Mouse (Mus musculus) megakaryocyte, embryonic 14.5 days (primary cell): ENCODE data around the gene Acer2. TPM values are rescaled to one million over a fixed set of nuclear protein-coding genes. Genes with fewer than 3 reads are reported as not detected.
"Not testable (repeated sequence)": the region's sequence is repeated elsewhere in the genome, so short reads cannot be mapped to it uniquely, and the experiment has no call there.

Experiments
- H3K27me3 ChIP-seq: replicated peaks from 2 replicates; pipeline ENCODE3; 2012; ENCODE audit warnings: inconsistent platforms
- H3K36me3 ChIP-seq: replicated peaks from 2 replicates; pipeline ENCODE3; 2012; ENCODE audit warnings: low read length, inconsistent platforms, mixed read lengths
- H3K4me1 ChIP-seq: 2 replicates; pipeline ENCODE4 v1.6.1; 2012; ENCODE audit warnings: inconsistent platforms
- H3K4me3 ChIP-seq: replicated peaks from 2 replicates; pipeline ENCODE3; 2012; ENCODE audit warnings: moderate library complexity, mild to moderate bottlenecking, inconsistent platforms
- H3K9me3 ChIP-seq: 2 replicates; pipeline ENCODE4 v1.6.1; 2012; ENCODE audit warnings: inconsistent platforms
- FLI1 ChIP-seq: IDR thresholded peaks from 2 replicates; pipeline ENCODE4 v1.6.1; 2012; ENCODE audit warnings: low read length, inconsistent platforms, mixed read lengths
- GATA1 ChIP-seq: IDR thresholded peaks from 3 replicates; pipeline ENCODE4 v1.6.1; 2012; ENCODE audit warnings: mixed read lengths, low read length, inconsistent platforms, borderline replicate concordance
- polyA plus RNA-seq: library from polyadenylated mRNA; stranded (reverse); fragments of >175 nt; gene quantifications from 2 replicates; pipeline ENCODE4 v1.2.3, GENCODE M21; 2012; ENCODE audit warnings: low replicate concordance; ENCODE audit not compliant: insufficient read depth

The Acer2 gene
- polyA plus RNA-seq: 1.5 and 1.9 TPM in 2 replicates

GRCm38 (mm10) chr4:86874146-86874847, at the start of gene Acer2:
Gene Acer2, plus strand, starts transcription at chr4:86874396.
- Histone ChIP-seq H3K4me1 (peaks cover 39% of the 10 kb centered on the region), H3K4me3 (peak within 1 kb of the TSS; percentile 99), H3K36me3 (no peaks in the 10 kb centered on the region), H3K9me3 (peaks cover 8% of the 10 kb centered on the region), H3K27me3 (peaks cover 31% of the 10 kb centered on the region)
- TF ChIP-seq GATA1 (no peak), FLI1 (no peak)

DNA sequence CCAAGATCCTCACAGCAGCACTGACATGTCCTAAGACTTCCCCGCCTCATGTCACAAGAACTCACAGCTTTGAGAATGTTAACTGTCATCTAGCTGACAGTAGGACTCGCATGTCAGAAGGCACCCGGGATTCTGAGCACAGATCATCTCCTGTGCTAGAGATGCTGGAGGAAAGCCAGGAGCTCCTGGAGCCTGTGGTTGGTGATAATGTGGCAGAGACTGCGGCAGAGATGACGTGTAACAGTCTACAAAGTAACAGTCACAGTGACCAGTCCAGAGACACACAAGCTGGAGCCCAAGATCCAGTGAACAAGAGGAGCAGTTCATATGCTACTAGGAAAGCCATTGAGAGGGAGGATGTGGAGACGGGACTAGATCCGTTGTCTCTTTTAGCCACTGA, 49.1 kb upstream of the Acer2 start:
- Histone ChIP-seq H3K36me3 (peaks cover 92% of the 10 kb centered on the region), H3K4me1 (peaks cover 10% of the 10 kb centered on the region), H3K27me3 (no peaks in the 10 kb centered on the region)

DNA sequence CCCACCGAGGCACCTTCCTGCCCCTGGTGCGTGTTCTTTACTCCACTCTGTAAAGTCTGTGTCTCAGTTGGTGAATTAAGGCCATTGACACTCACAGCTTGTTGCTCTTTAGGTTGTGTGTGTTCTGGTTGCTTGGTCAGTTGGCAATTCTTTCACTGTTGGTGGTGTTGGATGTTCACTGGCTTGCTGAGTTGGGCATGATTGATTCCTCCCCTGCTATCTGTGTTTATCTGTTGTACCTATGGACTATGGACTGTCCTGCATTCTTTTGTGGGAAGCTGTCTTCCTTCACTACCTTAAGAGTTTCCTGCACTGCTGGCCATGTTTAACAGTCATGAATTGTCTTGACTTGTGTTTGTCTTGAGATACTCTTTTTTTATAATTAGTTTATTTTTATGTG, 42.3 kb upstream of the Acer2 start:
- Histone ChIP-seq H3K27me3 (no peaks in the 10 kb centered on the region), H3K9me3 (no peaks in the 10 kb centered on the region), H3K4me3 (no peak overlapping the region), H3K4me1 (no peaks in the 10 kb centered on the region), H3K36me3 (peaks cover 90% of the 10 kb centered on the region)
- TF ChIP-seq GATA1: no peak
- TF ChIP-seq FLI1: no peak

More for the DNA sequence above, 49.1 kb upstream of the Acer2 start:
- no peaks in the 10 kb centered on the region for H3K9me3 ChIP-seq
- no peak overlapping the region for H3K4me3 ChIP-seq
- TF ChIP-seq GATA1 (no peak), FLI1 (no peak)

DNA sequence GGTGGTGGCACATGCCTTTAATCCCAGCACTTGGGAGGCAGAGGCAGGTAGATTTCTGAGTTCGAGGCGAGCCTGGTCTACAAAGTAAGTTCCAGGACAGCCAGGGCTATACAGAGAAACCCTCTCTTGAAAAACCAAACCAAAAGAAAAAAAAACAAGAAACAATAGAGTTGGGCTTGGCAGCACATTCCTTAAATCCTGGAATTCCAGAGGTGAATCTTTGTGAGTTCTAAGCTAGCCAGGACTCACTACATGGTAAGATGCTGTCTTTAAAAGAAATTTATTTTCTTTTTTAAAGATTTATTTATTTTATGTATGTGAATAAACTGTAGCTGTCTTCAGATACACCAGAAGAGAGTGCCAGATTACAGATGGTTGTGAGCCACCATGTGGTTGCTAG, 33.1 kb upstream of the Acer2 start:
- H3K9me3 ChIP-seq, H3K27me3 ChIP-seq, H3K4me1 ChIP-seq, H3K4me3 ChIP-seq: not testable (repeated sequence)
- H3K36me3 ChIP-seq: peaks cover 95% of the 10 kb centered on the region

- Histone ChIP-seq H3K9me3 (no peaks in the 10 kb centered on the region), H3K36me3 (peaks cover 81% of the 10 kb centered on the region), H3K4me3 (no peak overlapping the region), H3K27me3 (no peaks in the 10 kb centered on the region), H3K4me1 (peaks cover 13% of the 10 kb centered on the region)
- no peak for TF ChIP-seq GATA1
- no peak for TF ChIP-seq FLI1
Observed at GRCm38 (mm10) chr4:86845384-86845783, 28.8 kb upstream of the Acer2 start.

- H3K4me1 ChIP-seq: peaks cover 21% of the 10 kb centered on the region
- TF ChIP-seq GATA1 (no peak), FLI1 (no peak)
- H3K4me3 ChIP-seq: no peak overlapping the region
- no peaks in the 10 kb centered on the region for H3K9me3 ChIP-seq
- no peaks in the 10 kb centered on the region for H3K27me3 ChIP-seq
- peaks cover 75% of the 10 kb centered on the region for H3K36me3 ChIP-seq
Observed at GRCm38 (mm10) chr4:86847246-86847645, 26.9 kb upstream of the Acer2 start.

- no peak overlapping the region for H3K4me3 ChIP-seq
- H3K27me3 ChIP-seq: no peaks in the 10 kb centered on the region
- no peaks in the 10 kb centered on the region for H3K9me3 ChIP-seq
- peaks cover 66% of the 10 kb centered on the region for H3K36me3 ChIP-seq
- TF ChIP-seq FLI1 (no peak), GATA1 (no peak)
- H3K4me1 ChIP-seq: peaks cover 33% of the 10 kb centered on the region
Observed at GRCm38 (mm10) chr4:86851331-86851730, 22.9 kb upstream of the Acer2 start.

- peaks cover 59% of the 10 kb centered on the region for H3K36me3 ChIP-seq
- no peak for TF ChIP-seq FLI1
- no peak for TF ChIP-seq GATA1
- peaks cover 29% of the 10 kb centered on the region for H3K4me1 ChIP-seq
- H3K9me3 ChIP-seq: no peaks in the 10 kb centered on the region
- H3K27me3 ChIP-seq: no peaks in the 10 kb centered on the region
- no peak overlapping the region for H3K4me3 ChIP-seq
Observed at GRCm38 (mm10) chr4:86852018-86852417, 22.2 kb upstream of the Acer2 start.

DNA sequence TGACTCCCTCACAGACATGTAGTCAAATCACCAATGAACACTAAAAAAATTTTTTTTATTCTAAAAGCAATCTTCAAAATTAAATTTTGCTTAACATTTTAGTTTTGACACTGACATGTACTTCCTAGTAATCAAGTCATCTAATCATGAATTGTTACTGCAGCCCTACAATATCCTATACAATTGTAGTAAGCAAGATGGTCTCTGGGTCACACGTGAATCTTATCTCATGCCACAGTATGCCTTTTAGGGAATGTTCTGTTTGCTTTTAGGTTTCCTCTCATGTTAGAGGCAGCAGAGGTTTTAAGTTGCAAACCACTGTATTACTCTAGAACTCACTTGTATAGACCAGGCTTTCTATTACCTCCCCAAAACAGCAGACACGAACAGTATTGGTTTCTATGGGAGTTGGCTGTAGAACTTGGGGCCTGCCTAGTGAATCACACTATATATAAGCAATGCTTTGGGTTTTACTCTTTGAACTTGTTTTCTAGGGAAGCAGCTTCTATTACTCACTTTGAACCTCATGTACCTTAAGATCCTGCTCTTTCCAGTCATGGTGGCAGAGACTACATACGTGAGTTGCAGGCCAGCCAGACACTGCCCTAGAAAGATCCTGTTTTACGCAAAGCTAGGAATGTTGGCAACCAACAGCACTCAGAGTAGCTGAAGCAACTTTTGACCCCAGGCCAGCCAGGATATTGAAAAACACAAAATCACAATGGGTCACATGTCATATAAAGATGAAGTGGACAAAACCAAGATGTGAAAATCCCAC, 21.2 kb upstream of the Acer2 start:
- TF ChIP-seq FLI1: no peak
- no peak for TF ChIP-seq GATA1
- Histone ChIP-seq H3K4me1 (peaks cover 23% of the 10 kb centered on the region), H3K4me3 (no peak overlapping the region), H3K9me3 (no peaks in the 10 kb centered on the region), H3K36me3 (peaks cover 49% of the 10 kb centered on the region), H3K27me3 (no peaks in the 10 kb centered on the region)

DNA sequence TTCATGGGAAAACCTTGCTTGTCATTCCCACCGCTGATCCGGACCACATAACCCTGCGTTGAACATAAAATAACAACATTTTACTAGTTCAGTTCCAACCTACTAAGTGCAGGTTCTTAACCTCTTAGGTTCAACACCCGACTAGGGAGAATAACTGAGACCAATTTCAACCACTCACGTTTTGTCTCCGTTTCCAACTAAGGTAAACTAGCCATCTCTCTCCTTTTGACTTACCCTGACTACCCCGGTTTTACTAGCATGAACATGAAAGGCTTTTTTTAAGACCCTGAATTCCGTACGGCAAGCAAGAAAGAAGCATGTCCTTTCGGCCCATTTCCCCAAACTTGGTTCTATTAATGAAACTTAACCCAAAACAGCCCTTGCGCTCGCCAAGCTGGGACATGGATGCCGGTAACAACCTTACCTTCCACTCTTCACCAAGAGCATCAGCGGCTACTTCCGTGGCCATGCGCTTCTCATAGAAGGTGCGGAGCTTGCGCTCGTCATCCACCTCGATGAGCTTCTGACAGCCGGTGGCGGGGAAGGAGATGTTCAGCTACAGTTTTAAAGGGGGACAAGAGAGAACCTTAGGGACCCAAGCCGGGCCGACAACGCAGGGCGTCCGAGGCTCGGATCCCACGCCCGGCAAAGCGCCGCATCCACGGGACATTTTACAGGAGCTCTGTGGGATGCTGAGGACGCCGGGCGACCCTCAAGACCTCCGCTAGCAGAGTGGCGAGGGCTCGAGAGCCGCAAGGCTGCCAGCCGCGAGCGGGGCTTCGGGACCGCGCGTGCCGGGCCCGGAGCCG, 17.7 kb upstream of the Acer2 start:
- peaks cover 32% of the 10 kb centered on the region for H3K4me1 ChIP-seq
- no peaks in the 10 kb centered on the region for H3K9me3 ChIP-seq
- TF ChIP-seq GATA1 (no peak), FLI1 (no peak)
- peak overlapping the region; percentile 94 for H3K4me3 ChIP-seq
- peaks cover 38% of the 10 kb centered on the region for H3K36me3 ChIP-seq
- no peaks in the 10 kb centered on the region for H3K27me3 ChIP-seq
